Mouse (Mus musculus) hindbrain, embryonic 15.5 days (tissue): ENCODE data around the gene Olfr11. TPM values are rescaled to one million over a fixed set of nuclear protein-coding genes. Genes with fewer than 3 reads are reported as not detected.

ENCODE experiments used
- ATAC-seq: fragments of 200-750 bp; cut with Nextera tagmentation; 2 replicates; pipeline ENCODE4 v1.8.0; 2017; ENCODE audit warnings: low read depth, moderate number of reproducible peaks, moderate TSS enrichment; ENCODE audit not compliant: low FRiP score
- H3K27ac ChIP-seq: fragments of 300-500 bp; sonication (generic); replicated peaks from 2 replicates; pipeline ENCODE4 v1.5.1; 2015; ENCODE audit warnings: mild to moderate bottlenecking, inconsistent platforms
- H3K27me3 ChIP-seq: fragments of 300-500 bp; sonication (generic); 2 replicates; pipeline ENCODE4 v1.6.1; 2015; ENCODE audit warnings: control low read depth, inconsistent platforms
- H3K36me3 ChIP-seq: fragments of 300-500 bp; sonication (generic); 2 replicates; pipeline ENCODE4 v1.6.1; 2015; ENCODE audit warnings: control low read depth, inconsistent platforms
- H3K4me1 ChIP-seq: fragments of 300-500 bp; sonication (generic); replicated peaks from 2 replicates; pipeline ENCODE4 v1.6.1; 2015; ENCODE audit warnings: control low read depth, inconsistent platforms
- H3K4me2 ChIP-seq: fragments of 300-500 bp; sonication (generic); 2 replicates; pipeline ENCODE4 v1.6.1; 2015; ENCODE audit warnings: moderate library complexity, mild to moderate bottlenecking, inconsistent platforms
- H3K4me3 ChIP-seq: fragments of 300-500 bp; sonication (generic); 2 replicates; pipeline ENCODE4 v1.5.1; 2015; ENCODE audit warnings: mild to moderate bottlenecking, inconsistent platforms
- H3K9ac ChIP-seq: fragments of 300-500 bp; sonication (generic); 2 replicates; pipeline ENCODE4 v1.6.1; 2015; ENCODE audit warnings: inconsistent platforms
- H3K9me3 ChIP-seq: fragments of 300-500 bp; sonication (generic); 2 replicates; pipeline ENCODE4 v1.6.1; 2016; ENCODE audit warnings: control low read depth, inconsistent platforms
- WGBS: fragments of 180-500 bp; shearing (Covaris S2); methylation state at CpG from one replicate; pipeline ENCODE4 v1.1.7; 2015; 5-methylcytosine and 5-hydroxymethylcytosine counted together
- polyA plus RNA-seq: library from polyadenylated mRNA; unstranded; fragments of >200 nt; fragmentation: Nextera tagmentation; extraction: Ambion mirVana; gene quantifications from 2 replicates; pipeline ENCODE4 v1.2.1, GENCODE M21; 2015

The Olfr11 gene
- polyA plus RNA-seq: 0.04 TPM in 1 of 2 replicates, not detected in the other

GRCm38 (mm10) chr13:21642418-21642817 is at the start of gene Olfr11:
TSS of gene Olfr11 (minus strand) at chr13:21642518.
- H3K9me3 ChIP-seq: no peaks in the 10 kb centered on the region
- H3K36me3 ChIP-seq: no peaks in the 10 kb centered on the region
- H3K4me2 ChIP-seq: no peak within 1 kb of the TSS
- no peak within 1 kb of the TSS for H3K4me3 ChIP-seq
- H3K9ac ChIP-seq: no peak within 1 kb of the TSS
- H3K27me3 ChIP-seq: no peaks in the 10 kb centered on the region
- H3K27ac ChIP-seq: no peak within 1 kb of the TSS
- ATAC-seq: no peak
- no peaks in the 10 kb centered on the region for H3K4me1 ChIP-seq
- 83% methylated on average over 2 of the region's 2 CpGs for WGBS

DNA sequence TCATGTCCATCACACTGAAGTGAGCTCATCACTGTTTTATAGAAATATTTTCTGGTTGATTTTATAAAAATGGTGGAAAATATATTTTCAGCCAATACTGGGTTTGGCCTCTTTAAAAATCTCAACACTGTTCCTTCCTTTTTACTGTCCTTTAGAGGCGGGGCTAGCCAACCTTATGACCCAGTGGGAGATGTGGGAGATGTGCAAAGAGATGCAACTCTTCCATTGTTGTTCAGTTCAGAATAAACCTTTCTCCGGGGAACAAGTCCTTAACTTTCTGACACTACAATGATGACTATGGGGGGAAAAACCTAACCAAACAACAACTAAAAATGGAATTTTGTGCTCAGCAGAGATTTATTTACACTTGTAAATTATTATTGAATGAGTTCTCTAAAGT is 35.0 kb upstream of the Olfr11 start, which contains the start of gene Olfr1360:
Olfr1360 (minus strand) TSS at position 101 of the 400 bp plus-strand sequence.
- Histone ChIP-seq H3K9ac (no peak within 1 kb of the TSS), H3K4me1 (no peaks in the 10 kb centered on the region), H3K36me3 (no peaks in the 10 kb centered on the region), H3K9me3 (no peaks in the 10 kb centered on the region), H3K27me3 (no peaks in the 10 kb centered on the region), H3K4me2 (no peak within 1 kb of the TSS), H3K4me3 (no peak within 1 kb of the TSS), H3K27ac (no peak within 1 kb of the TSS)
- 81% methylated on average over 2 of the region's 2 CpGs for WGBS
- no peak for ATAC-seq

DNA sequence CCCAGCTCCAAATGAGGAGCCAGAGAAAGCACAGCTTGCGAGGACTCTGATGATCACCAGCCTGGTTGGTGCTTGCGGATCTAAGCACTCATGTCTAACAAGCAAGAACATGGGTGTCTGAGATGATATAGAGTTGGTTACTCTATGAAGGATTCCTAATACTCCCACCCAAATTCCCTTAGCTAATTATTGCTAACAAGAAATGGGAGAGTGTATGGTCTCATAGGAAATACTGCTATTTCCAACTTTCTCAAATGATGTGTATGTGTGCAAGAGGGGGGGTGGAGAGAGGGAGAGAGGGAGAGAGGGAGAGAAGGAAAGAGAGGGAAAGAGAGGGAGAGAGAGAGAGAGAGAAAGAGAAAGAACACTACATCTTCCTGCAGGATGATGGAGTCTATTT is 21.0 kb upstream of the Olfr11 start, which contains the start of gene Olfr1361:
Olfr1361 (minus strand) TSS at position 101 of the 400 bp plus-strand sequence.
- Histone ChIP-seq H3K4me3 (no peak within 1 kb of the TSS), H3K9ac (no peak within 1 kb of the TSS), H3K36me3 (no peaks in the 10 kb centered on the region), H3K4me1 (no peaks in the 10 kb centered on the region), H3K27me3 (no peaks in the 10 kb centered on the region), H3K27ac (no peak within 1 kb of the TSS), H3K9me3 (no peaks in the 10 kb centered on the region), H3K4me2 (no peak within 1 kb of the TSS)
- ATAC-seq: no peak
- 81% methylated on average over 2 of the region's 2 CpGs for WGBS

GRCm38 (mm10) chr13:21613922-21614321 is 28.4 kb downstream of the Olfr11 start, which contains the start of gene Olfr1362:
TSS of gene Olfr1362 (minus strand) at chr13:21614022.
- ATAC-seq: no peak
- H3K9ac ChIP-seq: no peak within 1 kb of the TSS

DNA sequence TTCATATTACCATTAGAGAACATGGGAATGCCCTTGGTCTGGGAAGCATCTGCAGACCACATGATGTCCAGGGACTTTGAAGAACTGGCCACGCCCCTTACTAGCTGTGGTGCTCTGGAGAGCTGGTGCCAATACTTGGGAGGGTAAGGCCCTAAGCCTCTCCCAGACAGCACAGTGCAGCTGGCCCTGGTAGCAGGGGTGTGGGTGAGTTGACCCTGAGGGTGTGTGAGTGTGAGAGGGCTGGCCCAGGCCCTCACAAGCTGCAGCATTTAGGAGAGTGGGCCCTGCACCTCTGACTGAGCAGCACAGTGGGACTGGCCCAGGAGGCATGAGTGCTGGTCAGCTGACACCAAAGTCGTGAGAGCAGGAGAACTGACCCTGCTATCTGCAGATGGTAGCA is 50.7 kb downstream of the Olfr11 start:
- Histone ChIP-seq H3K36me3 (no peaks in the 10 kb centered on the region), H3K4me3 (no peak overlapping the region), H3K4me1 (no peaks in the 10 kb centered on the region), H3K9me3 (no peaks in the 10 kb centered on the region), H3K9ac (no peak overlapping the region), H3K4me2 (no peak overlapping the region), H3K27ac (no peak overlapping the region), H3K27me3 (no peaks in the 10 kb centered on the region)
- ATAC-seq: no peak
- WGBS: 64% methylated on average over 2 of the region's 2 CpGs

More at GRCm38 (mm10) chr13:21613922-21614321, 28.4 kb downstream of the Olfr11 start, which contains the start of gene Olfr1362:
- Histone ChIP-seq H3K36me3 (no peaks in the 10 kb centered on the region), H3K4me2 (no peak within 1 kb of the TSS), H3K9me3 (no peaks in the 10 kb centered on the region), H3K4me3 (no peak within 1 kb of the TSS), H3K27me3 (no peaks in the 10 kb centered on the region), H3K27ac (no peak within 1 kb of the TSS), H3K4me1 (no peaks in the 10 kb centered on the region)

Other genes starting within 250 kb of the Olfr11 start
- gene Zkscan3, start 239.8 kb downstream of the Olfr11 start, polyA plus RNA-seq: 65.8 and 71.1 TPM in 2 replicates
- 2.8 and 4.2 TPM in 2 replicates for gene Pgbd1, start 201.5 kb downstream of the Olfr11 start, polyA plus RNA-seq
- 23.7 and 24.3 TPM in 2 replicates for gene Zscan26, start 188.8 kb downstream of the Olfr11 start, polyA plus RNA-seq
- 3.8 and 4.1 TPM in 2 replicates for gene Nkapl, start 174.0 kb downstream of the Olfr11 start, polyA plus RNA-seq
- 8.1 and 10.5 TPM in 2 replicates for gene Zkscan4, start 163.6 kb downstream of the Olfr11 start, polyA plus RNA-seq
- not detected in 2 replicates for gene Gm10065, start 163.1 kb downstream of the Olfr11 start, polyA plus RNA-seq
- gene AK157302, start 147.3 kb downstream of the Olfr11 start, polyA plus RNA-seq: 0.39 and 0.55 TPM in 2 replicates
- 8.8 and 11.9 TPM in 2 replicates for gene Gm11273, start 141.1 kb downstream of the Olfr11 start, polyA plus RNA-seq
- 4.5 and 5.0 TPM in 2 replicates for gene Zkscan8, start 111.4 kb downstream of the Olfr11 start, polyA plus RNA-seq
- gene Olfr1366, start 99.7 kb downstream of the Olfr11 start, polyA plus RNA-seq: 0.06 and 0.25 TPM in 2 replicates
- 0.04 and 0.08 TPM in 2 replicates for gene Olfr1535, start 82.6 kb downstream of the Olfr11 start, polyA plus RNA-seq
- not detected in 2 replicates for gene Olfr1364, start 60.8 kb downstream of the Olfr11 start, polyA plus RNA-seq
- gene Olfr1362, start 28.5 kb downstream of the Olfr11 start, polyA plus RNA-seq: not detected in 2 replicates
- gene Olfr1361, start 20.9 kb upstream of the Olfr11 start, polyA plus RNA-seq: not detected in 2 replicates
- not detected in 2 replicates for gene Olfr1360, start 34.9 kb upstream of the Olfr11 start, polyA plus RNA-seq
- gene Olfr1359, start 55.6 kb upstream of the Olfr11 start, polyA plus RNA-seq: not detected in 2 replicates
- not detected in 2 replicates for gene Hist1h2bl, start 73.6 kb upstream of the Olfr11 start, polyA plus RNA-seq
- 6.2 and 7.8 TPM in 2 replicates for gene Hist1h2ai, start 73.9 kb upstream of the Olfr11 start, polyA plus RNA-seq
- gene Hist1h3h, start 75.1 kb upstream of the Olfr11 start, polyA plus RNA-seq: 2.5 and 3.5 TPM in 2 replicates
- gene Hist1h2bm, start 79.5 kb upstream of the Olfr11 start, polyA plus RNA-seq: 0.51 and 1.7 TPM in 2 replicates
- 0.77 TPM in 1 of 2 replicates, not detected in the other for gene Hist1h4j, start 92.5 kb upstream of the Olfr11 start, polyA plus RNA-seq
- 1.5 and 2.3 TPM in 2 replicates for gene Hist1h4k, start 108.0 kb upstream of the Olfr11 start, polyA plus RNA-seq
- gene Hist1h2ak, start 111.3 kb upstream of the Olfr11 start, polyA plus RNA-seq: 5.3 and 7.9 TPM in 2 replicates
- gene Hist1h2bn, start 111.6 kb upstream of the Olfr11 start, polyA plus RNA-seq: 1.1 TPM in 1 of 2 replicates, not detected in the other
- gene Hist1h1b, start 138.1 kb upstream of the Olfr11 start, polyA plus RNA-seq: 3.5 and 7.4 TPM in 2 replicates
- gene Hist1h3i, start 140.9 kb upstream of the Olfr11 start, polyA plus RNA-seq: 28.0 and 43.0 TPM in 2 replicates
- 1.0 and 1.5 TPM in 2 replicates for gene Hist1h2an, start 144.7 kb upstream of the Olfr11 start, polyA plus RNA-seq
- 0.44 and 0.58 TPM in 2 replicates for gene Hist1h2bp, start 144.9 kb upstream of the Olfr11 start, polyA plus RNA-seq
- 4.9 and 7.3 TPM in 2 replicates for gene Hist1h2bq, start 167.7 kb upstream of the Olfr11 start, polyA plus RNA-seq
- not detected in 2 replicates for gene Hist1h2ao, start 167.9 kb upstream of the Olfr11 start, polyA plus RNA-seq
- not detected in 2 replicates for gene Hist1h4m, start 169.2 kb upstream of the Olfr11 start, polyA plus RNA-seq
- 4.9 and 7.7 TPM in 2 replicates for gene Hist1h4n, start 189.7 kb upstream of the Olfr11 start, polyA plus RNA-seq
- gene Hist1h2ap, start 191.0 kb upstream of the Olfr11 start, polyA plus RNA-seq: 669 and 801 TPM in 2 replicates
- 4.7 and 7.1 TPM in 2 replicates for gene Hist1h2br, start 191.2 kb upstream of the Olfr11 start, polyA plus RNA-seq